Mouse (Mus musculus) urinary bladder, adult 2 months (tissue): ENCODE measurements around the gene Immp2l. TPM values are rescaled to one million over a fixed set of nuclear protein-coding genes. Genes with fewer than 3 reads are reported as not detected.

ENCODE experiments used
- DNase-seq: peaks from one replicate; pipeline ENCODE4 v3.0.0; 2022; ENCODE audit warnings: low spot score
- polyA plus RNA-seq: library from polyadenylated mRNA; depleted of rRNA; stranded (reverse); fragments of >200 nt; gene quantifications from 2 replicates; pipeline ENCODE4 v1.2.3, GENCODE M21; 2012

Immp2l gene
- polyA plus RNA-seq, 1 experiment = 6.9 TPM

GRCm38 (mm10) chr12:41425101-41425679, 401.3 kb downstream of the Immp2l start:
- DNase-seq = no peak

DNA sequence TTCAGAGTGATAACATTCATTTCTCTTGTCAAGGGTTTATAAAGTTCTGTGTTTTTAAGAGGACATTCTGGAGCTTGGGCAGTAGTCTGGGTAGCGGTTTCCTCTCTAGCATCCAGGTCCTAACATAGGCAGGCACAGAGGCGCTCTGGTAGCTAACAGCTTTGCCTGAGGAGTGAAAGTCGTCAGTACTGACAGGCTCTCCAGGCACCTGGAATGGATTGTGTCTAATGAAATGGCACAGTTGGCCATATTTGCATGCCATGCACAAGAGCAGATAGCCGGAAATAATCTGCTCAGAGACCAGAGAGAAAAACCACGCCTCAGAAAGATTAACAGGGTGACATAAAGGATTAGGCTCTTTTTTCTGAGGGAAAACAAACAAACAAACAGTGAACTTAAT, 403.6 kb downstream of the Immp2l start:
- no peak for DNase-seq

DNA sequence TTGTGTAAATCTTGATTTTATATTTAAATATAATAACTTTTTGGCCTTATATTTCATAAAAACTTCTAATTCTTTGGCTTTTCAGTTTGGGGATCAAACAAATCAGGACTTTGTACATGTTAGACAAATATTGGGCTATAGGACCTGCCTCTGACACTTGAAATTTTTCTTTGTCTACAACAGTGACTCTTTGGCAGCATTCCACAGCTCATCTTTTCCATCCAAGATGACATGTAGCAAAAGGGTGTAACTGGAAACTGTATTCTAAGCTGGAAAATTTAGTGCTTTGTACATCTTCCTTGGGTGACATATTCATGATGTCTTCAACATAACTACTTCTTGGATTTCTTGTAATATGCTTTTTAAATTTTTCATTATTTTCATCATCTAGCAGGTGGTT, 404.9 kb downstream of the Immp2l start:
- DNase-seq = no peak

DNA sequence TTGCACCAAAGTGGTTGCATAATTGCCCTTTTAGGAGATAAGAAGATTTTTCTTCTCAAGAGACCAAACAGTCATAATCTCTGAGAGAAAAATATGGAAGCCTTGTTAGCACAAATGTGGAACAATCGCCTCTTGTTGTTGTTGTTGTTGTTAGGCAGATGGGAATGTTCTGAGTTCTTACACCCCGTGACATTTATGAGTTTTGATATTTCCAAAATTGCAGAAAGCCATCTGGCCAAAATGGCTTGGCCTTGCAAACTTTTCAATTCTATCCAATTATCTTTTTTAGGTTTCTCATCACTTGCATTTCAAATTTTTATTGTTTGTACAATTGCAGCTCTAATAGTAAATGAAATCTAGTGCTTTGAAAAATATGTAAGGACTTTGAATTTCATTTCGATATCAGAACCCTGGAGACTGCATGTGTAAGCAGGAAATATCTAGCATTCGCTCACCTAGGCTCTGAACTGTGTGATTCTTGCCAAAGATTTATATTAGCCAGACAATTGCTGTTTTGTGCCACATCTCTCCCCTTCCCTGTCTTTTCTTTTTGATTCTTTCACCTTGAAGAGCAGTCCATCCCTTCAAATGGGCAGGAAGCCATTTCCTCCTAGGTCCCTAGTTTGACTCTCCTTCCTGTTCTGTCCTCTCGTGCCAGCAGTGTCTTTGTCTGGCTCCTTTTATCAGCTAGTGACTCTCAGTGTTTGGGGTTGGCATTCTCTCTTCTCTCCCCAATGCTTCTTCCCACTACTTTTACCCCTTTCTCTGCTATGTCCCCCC, 412.5 kb downstream of the Immp2l start:
- DNase-seq = no peak

DNA sequence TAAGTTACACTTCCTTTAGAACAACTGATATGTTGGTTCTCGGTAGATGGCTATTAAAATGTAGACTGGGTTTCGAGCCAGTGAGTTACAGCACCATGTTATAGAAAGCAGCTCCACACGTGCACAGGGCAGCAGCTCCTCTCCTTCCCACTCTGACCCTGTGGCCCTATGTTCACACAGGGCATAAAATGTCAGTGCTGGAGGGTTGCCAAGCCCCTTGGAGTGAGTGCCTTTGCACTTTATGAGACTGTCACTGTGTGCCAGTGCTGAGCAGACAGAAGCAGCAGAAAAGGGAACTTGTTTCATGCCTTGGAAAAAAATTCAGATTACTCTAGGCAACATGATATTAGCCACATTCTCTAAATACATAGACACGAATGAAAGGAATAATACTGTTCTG, 414.6 kb downstream of the Immp2l start:
- DNase-seq = no peak

GRCm38 (mm10) chr12:41468374-41468991, 444.6 kb downstream of the Immp2l start:
- DNase-seq = no peak

DNA sequence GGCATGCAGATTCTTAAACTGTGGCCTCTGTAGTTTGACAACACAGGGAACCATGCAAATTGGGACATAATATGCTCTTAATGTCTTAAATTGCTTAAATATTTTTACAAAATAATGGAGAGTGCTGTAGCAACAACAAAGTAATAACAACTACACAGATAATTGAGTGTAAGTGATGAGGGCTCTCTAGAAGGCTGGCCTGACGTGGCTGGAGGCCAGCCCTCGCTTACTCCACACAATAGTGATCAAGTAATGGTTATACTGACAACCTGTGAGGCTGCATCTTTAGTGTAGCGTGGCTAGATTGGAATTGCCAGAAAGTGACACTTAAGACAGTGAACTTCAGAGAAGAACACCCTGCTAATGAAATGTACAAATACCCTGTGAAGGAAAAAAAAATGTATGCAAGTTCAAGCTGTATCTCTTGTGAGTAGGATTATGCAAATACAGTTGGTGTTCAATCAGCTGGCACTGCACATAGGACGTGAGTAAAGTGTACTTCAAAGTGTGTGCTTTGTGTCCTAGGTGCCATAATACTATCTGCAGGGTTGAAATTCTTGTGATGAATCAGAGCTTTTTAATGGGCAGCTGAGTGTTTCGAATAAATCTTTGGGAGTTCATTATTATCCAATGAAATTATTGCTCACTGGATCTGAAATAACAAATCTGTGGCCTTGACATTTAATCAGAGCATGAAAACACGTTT, 445.4 kb downstream of the Immp2l start:
- DNase-seq = no peak

DNA sequence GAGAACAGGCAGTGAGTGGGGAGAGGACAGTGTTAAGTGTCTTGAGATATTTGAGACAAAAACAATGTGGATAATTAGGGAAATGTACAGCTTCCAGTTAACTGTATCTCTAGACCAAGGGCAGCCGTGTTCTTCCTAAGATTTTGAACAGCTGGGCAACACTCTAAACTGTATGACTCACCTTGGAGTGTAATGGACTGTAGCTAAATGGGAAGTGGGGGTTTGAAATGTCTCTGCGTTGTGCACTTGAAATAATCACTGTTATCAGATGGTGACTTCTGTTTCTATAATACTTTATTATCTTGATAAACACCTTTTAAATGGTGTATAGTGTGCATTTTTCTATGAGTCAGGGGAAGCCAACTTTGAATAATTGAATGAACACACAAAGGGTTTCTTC, 457.6 kb downstream of the Immp2l start:
- DNase-seq = no peak

DNA sequence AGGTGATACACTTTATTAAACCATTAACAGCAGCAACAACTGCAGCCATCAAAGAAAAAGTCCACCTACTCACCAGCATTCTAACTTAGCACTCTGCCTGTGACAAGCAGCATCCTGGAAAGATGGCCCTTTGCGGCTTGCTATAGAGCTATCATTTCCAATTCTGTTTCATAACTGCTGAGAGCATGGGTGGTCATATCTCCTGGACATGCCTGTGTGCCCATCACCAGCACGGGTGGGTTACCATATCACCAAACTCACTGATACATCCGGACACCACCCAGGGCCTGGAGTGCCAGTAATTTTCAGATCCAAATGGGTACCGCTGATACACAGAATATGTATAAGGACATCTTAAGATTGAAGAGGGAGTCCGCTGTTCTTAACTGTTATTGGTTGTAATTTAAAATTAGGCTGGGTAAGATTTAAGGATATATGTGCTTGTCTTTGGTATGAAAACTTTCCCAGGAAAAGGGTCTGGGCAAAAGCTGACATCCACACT, 459.3 kb downstream of the Immp2l start:
- no peak for DNase-seq

- DNase-seq = no peak
Observed at GRCm38 (mm10) chr12:41483593-41484451, 459.9 kb downstream of the Immp2l start.

DNA sequence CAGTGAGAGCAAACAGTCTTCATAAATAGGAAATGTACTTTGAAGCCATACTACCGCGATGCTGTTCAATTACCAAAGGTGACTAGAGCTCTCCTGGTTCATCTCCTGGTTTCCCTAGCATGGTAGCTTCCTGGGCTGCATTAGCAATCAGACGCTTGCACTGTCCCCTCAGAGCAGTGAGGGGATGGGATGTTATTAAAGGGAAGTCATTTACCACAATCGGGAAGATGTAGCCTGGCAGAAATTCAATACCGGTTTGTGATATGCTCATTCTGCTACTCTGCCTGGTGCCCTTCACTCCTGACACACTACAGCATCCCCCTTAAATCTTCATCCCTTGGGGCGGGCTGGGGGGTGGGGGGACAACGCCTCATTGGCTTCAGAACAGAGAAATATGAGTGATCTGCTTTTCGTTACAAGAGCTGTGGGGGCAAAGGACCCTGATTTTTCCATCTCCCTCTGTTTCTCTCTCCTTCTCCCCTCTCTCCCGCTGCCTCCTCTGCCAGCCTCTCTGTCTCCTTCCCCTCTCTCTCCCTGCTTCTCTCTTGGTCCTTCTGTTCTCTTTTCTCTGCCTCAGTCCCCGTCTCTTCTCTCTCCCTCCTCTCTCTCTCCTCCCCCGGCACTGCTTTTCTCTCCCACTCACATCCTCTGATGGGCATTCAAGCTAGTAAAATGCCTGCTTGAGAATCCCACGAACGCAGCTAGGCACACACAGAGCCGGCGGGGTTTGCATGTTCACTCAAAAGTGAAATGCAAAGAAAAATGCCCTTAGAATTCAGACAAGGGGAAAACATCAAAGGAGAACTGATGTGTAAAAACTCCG, 461.0 kb downstream of the Immp2l start:
- DNase-seq = no peak

- no peak for DNase-seq
Observed at GRCm38 (mm10) chr12:41485512-41486215, 461.8 kb downstream of the Immp2l start.

DNA sequence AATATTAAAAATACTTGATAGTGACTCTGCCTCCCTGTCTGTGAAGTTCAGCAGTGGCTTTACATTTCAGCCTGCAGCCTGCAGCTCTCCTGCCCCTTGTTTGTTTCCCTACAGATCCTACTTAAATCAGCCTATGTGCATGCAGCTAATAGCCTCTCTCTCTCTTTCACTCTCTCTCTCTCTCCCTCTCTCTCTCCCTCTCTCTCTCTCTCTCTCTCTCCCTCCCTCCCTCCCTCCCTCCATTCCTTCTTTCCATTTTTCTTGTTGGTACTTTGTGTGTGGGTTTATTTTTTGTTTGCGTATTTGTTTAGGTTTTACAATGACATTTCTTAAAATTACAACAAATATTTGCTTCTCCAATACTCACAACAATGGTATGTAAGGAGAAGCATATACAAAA, 462.4 kb downstream of the Immp2l start, which contains the start of gene Lrrn3:
Gene Lrrn3, minus strand, starts transcription at position 101 of the 400 bp plus-strand sequence.
- DNase-seq = no peak

- DNase-seq = no peak
Observed at GRCm38 (mm10) chr12:41487005-41487404, 463.1 kb downstream of the Immp2l start.

- no peak for DNase-seq
Observed at GRCm38 (mm10) chr12:41494620-41495019, 470.7 kb downstream of the Immp2l start.

- DNase-seq = no peak
Observed at GRCm38 (mm10) chr12:41500049-41500820, 476.3 kb downstream of the Immp2l start.

DNA sequence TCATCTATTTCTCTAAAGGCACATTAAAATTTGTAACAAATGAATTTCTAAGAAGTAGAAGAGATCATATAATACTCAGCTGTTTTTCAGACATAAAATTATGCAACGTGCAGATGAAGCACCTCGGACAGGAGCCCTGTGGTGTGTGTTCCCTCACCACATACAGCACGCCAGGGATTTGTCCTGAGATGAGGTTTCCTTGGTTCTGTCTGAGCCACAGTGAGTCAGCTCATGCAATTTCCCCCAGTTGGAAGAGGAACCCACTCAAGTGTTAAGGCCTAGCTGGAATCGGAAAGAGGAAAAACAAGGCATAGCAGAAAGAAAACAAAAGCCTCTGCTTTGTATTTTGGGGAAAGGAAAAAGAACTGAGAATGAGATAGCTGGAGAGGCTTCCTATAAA, 484.7 kb downstream of the Immp2l start:
- no peak for DNase-seq

DNA sequence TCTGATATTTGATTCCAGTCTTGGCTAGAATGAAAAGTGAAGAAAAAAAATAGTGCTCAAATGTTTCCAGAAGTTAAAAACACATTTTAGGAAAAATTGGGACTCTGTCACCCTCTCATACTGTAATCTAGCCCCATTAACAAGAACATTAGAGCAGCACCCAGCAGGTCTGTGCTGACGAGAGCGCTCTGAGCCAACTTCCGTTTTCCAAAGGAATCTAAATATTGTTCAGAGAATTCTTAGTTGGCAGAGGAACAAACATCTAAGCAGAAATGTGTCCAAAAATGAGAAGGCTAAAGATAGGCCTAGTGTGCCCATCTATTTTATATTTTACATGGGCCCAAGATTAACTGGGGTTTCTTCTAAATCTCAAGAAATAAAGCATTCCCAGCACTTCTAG, 486.7 kb downstream of the Immp2l start:
- no peak for DNase-seq

- no peak for DNase-seq
Observed at GRCm38 (mm10) chr12:41518897-41519296, 495.0 kb downstream of the Immp2l start.
